Mouse (Mus musculus) lung, postnatal 36 days (tissue): ENCODE measurements at regions not wholly inside any gene's neighbourhood (a gene's known extent, or its start where the extent isn't known, plus 50 kb on each side); places are given as distances from the start of the nearest gene placed in this dataset.
A peak's percentile ranks its signal among the peaks of the same experiment; 100 is the strongest.

Source experiments
- DNase-seq: peaks from one replicate; pipeline ENCODE4 v3.0.0; 2022; ENCODE audit warnings: mixed read lengths

GRCm38 (mm10) chr3:149625066-149625465, 634.7 kb upstream of the Adgrl2 start:
- DNase-seq, result peak; percentile 7

- DNase-seq, result no peak
Observed at GRCm38 (mm10) chr3:149623851-149624532, 633.6 kb upstream of the Adgrl2 start.

GRCm38 (mm10) chr3:149603865-149604264, 613.5 kb upstream of the Adgrl2 start:
- peak; percentile 9 for DNase-seq

GRCm38 (mm10) chr3:149601276-149601675, 610.9 kb upstream of the Adgrl2 start:
- no peak for DNase-seq

GRCm38 (mm10) chr3:149594470-149594869, 604.1 kb upstream of the Adgrl2 start:
- DNase-seq, result peak; percentile 56

GRCm38 (mm10) chr3:149585769-149586168, 595.4 kb upstream of the Adgrl2 start:
- no peak for DNase-seq

GRCm38 (mm10) chr3:149581141-149581540, 590.8 kb upstream of the Adgrl2 start:
- DNase-seq, result no peak

- no peak for DNase-seq
Observed at GRCm38 (mm10) chr3:149575678-149576077, 585.3 kb upstream of the Adgrl2 start.

GRCm38 (mm10) chr3:149566853-149567252, 576.5 kb upstream of the Adgrl2 start:
- peak; percentile 2 for DNase-seq

- DNase-seq, result no peak
Observed at GRCm38 (mm10) chr3:149550231-149550951, 560.0 kb upstream of the Adgrl2 start.

- DNase-seq, result peak; percentile 17
Observed at GRCm38 (mm10) chr3:149547045-149547444, 556.7 kb upstream of the Adgrl2 start.

GRCm38 (mm10) chr3:149546256-149546655, 555.9 kb upstream of the Adgrl2 start:
- peak; percentile 4 for DNase-seq

GRCm38 (mm10) chr3:149534183-149534582, 543.8 kb upstream of the Adgrl2 start:
- no peak for DNase-seq

- no peak for DNase-seq
Observed at GRCm38 (mm10) chr3:149530026-149530607, 539.8 kb upstream of the Adgrl2 start.

GRCm38 (mm10) chr3:149526509-149526908, 536.2 kb upstream of the Adgrl2 start:
- DNase-seq, result no peak

GRCm38 (mm10) chr3:149519575-149519929, 529.2 kb upstream of the Adgrl2 start:
- no peak for DNase-seq

- DNase-seq, result no peak
Observed at GRCm38 (mm10) chr3:149518928-149519574, 528.7 kb upstream of the Adgrl2 start.

GRCm38 (mm10) chr3:149517537-149517936, 527.2 kb upstream of the Adgrl2 start:
- no peak for DNase-seq

GRCm38 (mm10) chr3:149509178-149509577, 518.8 kb upstream of the Adgrl2 start:
- DNase-seq, result no peak

- DNase-seq, result no peak
Observed at GRCm38 (mm10) chr3:149508671-149509070, 518.3 kb upstream of the Adgrl2 start.

- DNase-seq, result no peak
Observed at GRCm38 (mm10) chr3:149505692-149506091, 515.3 kb upstream of the Adgrl2 start.

GRCm38 (mm10) chr3:149503992-149504391, 513.6 kb upstream of the Adgrl2 start:
- DNase-seq, result no peak

- no peak for DNase-seq
Observed at GRCm38 (mm10) chr3:149500130-149500529, 509.8 kb upstream of the Adgrl2 start.

GRCm38 (mm10) chr3:149498765-149499164, 508.4 kb upstream of the Adgrl2 start:
- no peak for DNase-seq
